Mouse (Mus musculus) induced T-regulatory cell, adult 2 months (primary cell): ENCODE results near the gene Paqr8.

Experiments used
- DNase-seq: peaks from one replicate; pipeline ENCODE4 v3.0.0-alpha.2; 2012; ENCODE audit warnings: low read depth

Gene Paqr8

GRCm38 (mm10) chr1:20973389-20973788 lies 83.0 kb downstream of the Paqr8 start:
- DNase-seq, result no peak

DNA sequence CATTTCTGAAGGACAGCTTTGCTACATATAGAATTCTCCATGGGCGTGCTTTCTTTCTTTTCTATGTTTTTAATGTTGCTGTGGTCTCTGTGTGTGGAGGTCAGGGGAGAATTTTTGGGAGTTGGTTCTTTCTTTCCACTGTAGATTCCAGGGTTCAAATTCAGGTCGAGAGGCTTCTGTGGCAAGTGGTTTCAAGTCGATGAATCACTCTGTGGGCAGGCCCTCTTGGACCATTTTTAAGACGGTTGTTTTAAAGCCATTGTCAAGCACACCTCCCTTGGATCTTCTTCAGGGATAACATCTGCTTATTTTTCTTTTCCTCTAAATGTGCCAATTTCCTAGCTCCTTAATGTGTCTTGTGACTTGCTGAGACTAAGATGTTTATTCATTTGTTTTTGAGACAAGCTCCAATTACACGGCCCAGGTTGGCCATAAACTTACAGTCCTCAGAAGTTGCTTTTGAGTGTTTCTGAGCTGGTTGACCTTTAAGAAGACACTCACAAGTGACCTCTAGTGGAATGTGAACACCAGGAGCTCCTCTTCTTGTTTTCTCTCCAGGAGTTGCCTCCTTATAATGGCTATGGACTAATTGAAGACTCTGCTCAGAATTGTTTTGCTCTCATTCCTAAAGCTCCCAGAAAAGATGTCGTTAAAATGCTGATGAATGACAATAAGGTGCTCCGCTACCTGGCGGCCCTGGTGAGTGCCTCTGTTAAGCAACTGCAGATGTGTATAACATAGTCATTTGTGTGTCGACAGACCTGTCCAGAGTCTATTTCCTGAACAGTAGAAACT lies 84.1 kb downstream of the Paqr8 start:
- DNase-seq, result no peak

DNA sequence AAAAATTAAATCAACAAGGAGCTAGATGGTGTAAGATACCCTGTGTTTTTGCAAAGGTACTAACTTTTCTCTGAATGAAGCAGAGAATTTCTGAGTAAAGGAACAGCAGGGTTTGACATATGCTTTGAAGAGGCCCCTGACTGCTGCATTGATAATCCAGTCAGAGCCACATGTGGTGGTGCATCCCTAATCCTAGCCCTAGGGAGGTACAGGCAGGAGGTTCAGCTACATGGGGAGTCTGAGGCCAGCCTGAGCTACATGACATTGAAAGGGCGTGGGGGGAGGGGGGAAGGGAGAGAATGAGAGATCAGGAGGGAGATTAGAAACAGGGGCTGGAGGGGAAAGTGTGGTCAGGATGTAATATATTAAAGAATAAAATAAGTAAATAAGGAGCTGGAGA lies 90.1 kb downstream of the Paqr8 start:
- DNase-seq, result peak; percentile 26

DNA sequence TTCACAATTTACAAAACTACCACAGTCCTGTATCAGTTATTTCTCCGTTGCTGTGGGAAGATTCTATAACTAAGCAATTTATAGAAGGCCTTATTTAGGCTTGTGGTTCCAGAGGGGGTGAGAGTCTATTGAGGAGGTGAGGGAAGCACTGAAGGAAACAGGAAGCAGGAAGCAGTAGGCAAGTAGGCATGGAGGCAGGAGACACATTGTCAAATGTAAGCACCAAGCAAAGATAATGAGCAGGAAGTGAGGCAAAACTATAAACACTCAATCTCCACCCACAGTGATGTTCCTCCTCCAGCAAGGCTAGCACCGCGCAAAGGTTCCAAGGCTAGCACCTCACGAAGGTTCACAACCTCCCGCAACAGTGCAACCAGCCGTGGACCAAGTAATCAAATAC lies 91.4 kb downstream of the Paqr8 start:
- peak; percentile 32 for DNase-seq

GRCm38 (mm10) chr1:20984103-20984502 lies 93.7 kb downstream of the Paqr8 start:
- no peak for DNase-seq

DNA sequence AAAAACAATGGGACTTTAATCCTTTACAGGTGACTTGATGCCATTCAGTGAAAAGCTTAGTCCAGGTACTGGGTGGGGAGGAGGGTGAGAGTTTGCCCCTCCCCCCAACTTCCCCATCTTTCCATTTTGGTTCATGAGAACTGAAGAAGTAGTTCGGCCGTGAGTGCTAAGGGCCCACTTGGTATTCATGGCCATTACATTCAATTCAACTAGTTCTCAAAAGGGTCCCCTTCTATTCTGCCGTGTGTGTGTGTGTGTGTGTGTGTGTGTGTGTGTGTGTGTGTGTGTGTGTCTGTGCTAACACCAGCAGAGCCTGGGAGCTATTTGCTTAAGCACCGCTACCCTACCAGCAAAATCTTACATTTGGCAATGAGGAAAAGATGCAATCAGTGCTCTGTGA lies 94.2 kb downstream of the Paqr8 start:
- no peak for DNase-seq

GRCm38 (mm10) chr1:20986378-20987056 lies 96.1 kb downstream of the Paqr8 start:
- peak; percentile 44 for DNase-seq
